Mouse (Mus musculus): ENCODE data around the gene Dbh. TPM values are rescaled to one million over a fixed set of nuclear protein-coding genes. Genes with fewer than 3 reads are reported as not detected.

Dbh gene
- total RNA-seq, 2 experiments from 2014 or later: not detected

DNA sequence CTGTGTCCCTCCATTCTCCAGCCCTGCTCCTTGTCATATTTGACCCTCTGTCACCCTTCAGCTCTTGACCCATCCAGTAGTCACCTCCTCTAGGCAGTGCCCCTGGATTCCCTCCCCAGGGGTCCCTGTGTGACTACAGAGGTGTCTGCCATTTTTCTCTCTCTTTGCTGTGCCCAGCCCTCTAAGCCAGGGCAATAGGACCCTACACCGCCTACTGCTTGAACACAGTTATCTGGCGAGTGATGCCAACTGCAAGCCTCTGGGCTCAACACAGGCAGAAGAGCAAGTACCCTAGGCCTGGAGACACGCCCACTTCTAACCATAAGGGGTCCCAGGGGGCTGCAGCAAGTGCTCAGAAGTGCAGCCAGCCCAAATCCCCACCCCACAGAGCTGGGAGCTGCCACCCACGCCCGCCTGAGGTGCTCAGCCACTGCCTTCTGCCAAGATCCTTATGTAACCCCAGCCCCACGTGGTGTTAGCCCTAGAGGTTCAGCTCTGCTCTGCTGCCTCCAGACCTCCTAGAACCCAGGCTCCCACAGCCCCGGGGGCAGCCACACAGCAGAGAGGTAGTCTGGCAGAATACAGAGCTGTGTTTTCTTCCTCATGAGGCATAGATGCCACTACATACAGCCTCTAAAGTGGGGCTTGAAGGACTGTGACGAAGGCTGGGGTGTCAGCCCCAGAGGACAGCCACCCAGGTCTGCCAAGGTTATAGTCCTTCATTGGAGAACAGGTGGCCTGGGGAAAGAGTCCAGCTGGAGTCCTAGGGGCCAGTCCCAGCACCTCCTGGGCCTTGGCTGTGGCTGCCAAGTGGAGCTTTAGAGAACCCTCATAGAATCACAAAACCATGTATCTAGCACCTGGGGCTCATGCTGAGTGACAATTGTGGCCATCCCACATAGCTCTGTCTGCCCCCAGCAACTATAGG, 47.2 kb downstream of the Dbh start:
- ATAC-seq (replicated peaks; ENCODE audit: low FRiP score, poor library complexity, severe bottlenecking): no peak

DNA sequence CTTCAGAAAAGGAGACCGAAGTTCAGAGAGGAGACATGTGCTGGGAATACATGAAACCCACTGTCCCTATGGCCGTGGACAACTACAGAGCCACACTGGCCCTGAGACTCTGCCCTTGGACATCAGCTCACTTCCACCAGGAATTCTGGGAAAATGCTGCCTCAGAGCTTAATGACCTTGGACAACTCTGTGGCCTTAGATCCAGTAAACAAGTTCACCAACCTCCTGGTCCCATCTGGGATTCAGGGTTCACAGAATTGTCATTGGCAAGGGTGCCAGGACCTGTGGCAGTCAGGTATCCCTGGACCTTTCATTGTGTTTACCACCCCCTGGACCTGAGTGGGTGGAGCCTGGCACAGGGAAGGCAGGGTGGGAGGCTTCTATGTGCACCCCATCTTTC, 50.5 kb downstream of the Dbh start:
- no peak for ATAC-seq (replicated peaks; ENCODE audit: low FRiP score, poor library complexity, severe bottlenecking)

DNA sequence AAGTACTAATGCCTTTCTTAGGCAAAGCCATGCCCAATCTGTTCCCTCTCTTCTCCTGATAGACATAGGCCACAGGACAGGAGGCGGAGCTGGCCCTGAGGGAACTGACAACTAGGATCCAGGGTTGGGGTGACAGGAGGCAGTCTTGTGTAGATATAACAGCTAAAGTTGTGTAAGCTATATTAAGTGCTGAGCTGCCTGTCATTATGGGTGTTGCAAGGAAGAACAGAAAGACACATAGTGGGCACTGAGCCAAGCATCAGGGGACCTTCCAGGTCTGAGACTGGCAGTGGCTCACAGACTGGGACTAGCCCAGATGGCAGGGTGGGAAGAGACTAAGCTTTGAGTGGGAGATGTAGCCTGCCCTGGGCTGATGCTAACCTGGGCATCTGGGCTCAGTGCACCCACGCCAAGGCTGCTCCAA, 53.1 kb downstream of the Dbh start:
- no peak for ATAC-seq (replicated peaks; ENCODE audit: low FRiP score, poor library complexity, severe bottlenecking)

GRCm38 (mm10) chr2:27218569-27218968, 53.5 kb downstream of the Dbh start:
- ATAC-seq (replicated peaks; ENCODE audit: low FRiP score, poor library complexity, severe bottlenecking): no peak

DNA sequence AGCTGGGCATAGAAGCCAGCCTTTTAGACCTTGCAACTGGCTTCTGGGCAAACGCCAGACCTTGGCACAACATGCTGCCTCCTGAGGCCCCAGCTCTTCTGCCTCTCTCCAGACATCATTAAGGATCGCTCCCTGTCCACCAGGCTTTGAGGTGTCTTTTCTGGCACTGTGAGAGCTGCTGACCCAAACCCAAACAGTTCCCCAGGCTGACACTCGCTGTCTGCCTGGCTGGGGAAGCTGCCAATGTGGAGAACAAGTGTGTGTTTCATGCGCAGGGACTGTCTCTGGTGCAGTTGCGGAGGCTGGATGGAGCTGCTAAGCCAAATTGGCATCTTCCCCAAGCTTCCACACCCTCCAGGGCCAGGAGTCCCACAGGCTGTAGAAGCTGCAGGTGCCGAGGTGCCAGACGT, 58.0 kb downstream of the Dbh start:
- ATAC-seq (replicated peaks; ENCODE audit: low FRiP score, poor library complexity, severe bottlenecking): no peak

GRCm38 (mm10) chr2:27226572-27226971, 61.5 kb downstream of the Dbh start:
- no peak for ATAC-seq (replicated peaks; ENCODE audit: low FRiP score, poor library complexity, severe bottlenecking)

DNA sequence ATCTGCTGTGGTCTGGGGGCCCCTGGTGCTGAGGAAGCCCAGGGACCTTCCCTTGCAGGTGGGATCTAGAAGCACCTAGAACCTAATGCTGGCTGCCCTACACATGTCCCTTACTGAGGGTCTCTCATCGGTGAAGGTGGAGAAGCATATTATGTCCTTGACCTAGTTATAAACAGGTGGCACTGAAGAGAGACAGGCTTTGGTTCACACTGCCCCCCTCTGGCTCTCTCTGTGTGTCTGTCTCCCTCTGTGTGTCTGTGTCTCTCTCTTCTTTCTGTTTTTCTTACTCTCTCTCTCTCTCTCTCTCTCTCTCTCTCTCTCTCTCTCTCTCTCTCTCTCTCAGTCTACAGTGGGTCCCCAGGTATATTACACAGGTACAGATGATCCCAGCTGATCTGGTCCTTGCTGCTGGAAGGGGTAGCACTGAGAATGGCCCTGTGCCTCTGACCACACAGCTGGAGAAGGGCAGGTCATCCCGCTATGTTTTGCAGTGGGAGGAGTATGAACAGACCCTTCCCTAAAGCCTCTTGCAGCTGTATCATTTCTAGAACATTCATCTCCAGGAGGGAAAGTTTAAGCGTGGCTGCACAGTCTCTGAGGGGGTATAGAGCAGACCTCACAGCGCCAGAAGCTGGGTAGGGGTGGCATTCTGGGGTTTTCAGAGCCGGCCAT, 63.9 kb downstream of the Dbh start:
- ATAC-seq (replicated peaks; ENCODE audit: low FRiP score, poor library complexity, severe bottlenecking): no peak

GRCm38 (mm10) chr2:27229481-27230105, 64.6 kb downstream of the Dbh start:
- ATAC-seq (replicated peaks; ENCODE audit: low FRiP score, poor library complexity, severe bottlenecking): no peak

- ATAC-seq (replicated peaks; ENCODE audit: low FRiP score, poor library complexity, severe bottlenecking): no peak
These were observed 67.3 kb downstream of the Dbh start for GRCm38 (mm10) chr2:27232376-27232775.

Other genes with a start within 250 kb of the Dbh start
- 14.4 and 16.9 TPM in 2 replicates for gene Surf2, start 248.9 kb upstream of the Dbh start, total RNA-seq (2015; ENCODE audit: low replicate concordance)
- gene Surf2, start 248.9 kb upstream of the Dbh start, total RNA-seq (2017; ENCODE audit: low replicate concordance): 4.2 and 15.0 TPM in 2 replicates
- 9.6 and 34.7 TPM in 2 replicates for gene Surf1, start 248.7 kb upstream of the Dbh start, total RNA-seq (2015; ENCODE audit: low replicate concordance)
- 17.5 and 20.1 TPM in 2 replicates for gene Surf1, start 248.7 kb upstream of the Dbh start, total RNA-seq (2017; ENCODE audit: low replicate concordance)
- 24.4 and 25.7 TPM in 2 replicates for gene Surf4, start 231.3 kb upstream of the Dbh start, total RNA-seq (2015; ENCODE audit: low replicate concordance)
- 18.8 and 21.4 TPM in 2 replicates for gene Surf4, start 231.3 kb upstream of the Dbh start, total RNA-seq (2017; ENCODE audit: low replicate concordance)
- not detected in 2 replicates for gene Stkld1, start 231.2 kb upstream of the Dbh start, total RNA-seq (2015; ENCODE audit: low replicate concordance)
- gene Stkld1, start 231.2 kb upstream of the Dbh start, total RNA-seq (2017; ENCODE audit: low replicate concordance): not detected in 2 replicates
- 2.9 and 4.8 TPM in 2 replicates for gene Rexo4, start 200.8 kb upstream of the Dbh start, total RNA-seq (2015; ENCODE audit: low replicate concordance)
- 17.0 and 24.2 TPM in 2 replicates for gene Rexo4, start 200.8 kb upstream of the Dbh start, total RNA-seq (2017; ENCODE audit: low replicate concordance)
- gene Adamts13, start 191.8 kb upstream of the Dbh start, total RNA-seq (2015; ENCODE audit: low replicate concordance): 0.19 and 0.42 TPM in 2 replicates
- gene Adamts13, start 191.8 kb upstream of the Dbh start, total RNA-seq (2017; ENCODE audit: low replicate concordance): 0.28 and 0.77 TPM in 2 replicates
- 1.2 and 4.4 TPM in 2 replicates for gene Cacfd1, start 155.3 kb upstream of the Dbh start, total RNA-seq (2015; ENCODE audit: low replicate concordance)
- gene Cacfd1, start 155.3 kb upstream of the Dbh start, total RNA-seq (2017; ENCODE audit: low replicate concordance): 2.8 and 14.5 TPM in 2 replicates
- 1.2 and 2.5 TPM in 2 replicates for gene Slc2a6, start 137.2 kb upstream of the Dbh start, total RNA-seq (2015; ENCODE audit: low replicate concordance)
- 0.56 and 1.9 TPM in 2 replicates for gene Slc2a6, start 137.2 kb upstream of the Dbh start, total RNA-seq (2017; ENCODE audit: low replicate concordance)
- gene Mymk, start 93.1 kb upstream of the Dbh start, total RNA-seq (2015; ENCODE audit: low replicate concordance): not detected in 2 replicates
- gene Mymk, start 93.1 kb upstream of the Dbh start, total RNA-seq (2017; ENCODE audit: low replicate concordance): not detected in 2 replicates
- gene Adamtsl2, start 85.9 kb upstream of the Dbh start, total RNA-seq (2015; ENCODE audit: low replicate concordance): not detected in 2 replicates
- gene Adamtsl2, start 85.9 kb upstream of the Dbh start, total RNA-seq (2017; ENCODE audit: low replicate concordance): not detected in 2 replicates
- gene Fam163b, start 22.7 kb upstream of the Dbh start, total RNA-seq (2015; ENCODE audit: low replicate concordance): not detected in 2 replicates
- not detected in 2 replicates for gene Fam163b, start 22.7 kb upstream of the Dbh start, total RNA-seq (2017; ENCODE audit: low replicate concordance)
- not detected in 2 replicates for gene Sardh, start 83.1 kb downstream of the Dbh start, total RNA-seq (2015; ENCODE audit: low replicate concordance)
- 0.60 TPM in 1 of 2 replicates, not detected in the other for gene Sardh, start 83.1 kb downstream of the Dbh start, total RNA-seq (2017; ENCODE audit: low replicate concordance)